Mouse (Mus musculus): ENCODE measurements around the gene Tmem237. TPM values are rescaled to one million over a fixed set of nuclear protein-coding genes. Genes with fewer than 3 reads are reported as not detected.

Gene Tmem237
- polyA plus RNA-seq, 1 experiment, result 19.8 TPM

- Histone ChIP-seq H3K79me3 (ENCODE audit: low read depth) (no peaks in the 10 kb centered on the region), H3K27me3 (ENCODE audit: control insufficient read depth, insufficient read depth, insufficient read length) (no peaks in the 10 kb centered on the region)
- TF ChIP-seq MYOG (IDR thresholded peaks at IDR 0.05; ENCODE audit: control insufficient read depth, extremely low read depth, insufficient read length) (no peak), FOSL1 (IDR thresholded peaks at IDR 0.05; ENCODE audit: insufficient read depth, low read length, poor library complexity, severe bottlenecking) (no peak), USF1 (IDR thresholded peaks at IDR 0.05; ENCODE audit: low read depth) (no peak), MYOD1 (IDR thresholded peaks at IDR 0.05; ENCODE audit: control insufficient read depth, insufficient read length, low read depth) (no peak), CEBPB (IDR thresholded peaks at IDR 0.05; ENCODE audit: low read depth) (no peak), MAX (IDR thresholded peaks at IDR 0.05) (no peak), CTCF (IDR thresholded peaks at IDR 0.05; ENCODE audit: control insufficient read depth, insufficient read depth, insufficient read length) (no peak)
These were observed 14.2 kb upstream of the Tmem237 start for GRCm38 (mm10) chr1:59134419-59134818.

DNA sequence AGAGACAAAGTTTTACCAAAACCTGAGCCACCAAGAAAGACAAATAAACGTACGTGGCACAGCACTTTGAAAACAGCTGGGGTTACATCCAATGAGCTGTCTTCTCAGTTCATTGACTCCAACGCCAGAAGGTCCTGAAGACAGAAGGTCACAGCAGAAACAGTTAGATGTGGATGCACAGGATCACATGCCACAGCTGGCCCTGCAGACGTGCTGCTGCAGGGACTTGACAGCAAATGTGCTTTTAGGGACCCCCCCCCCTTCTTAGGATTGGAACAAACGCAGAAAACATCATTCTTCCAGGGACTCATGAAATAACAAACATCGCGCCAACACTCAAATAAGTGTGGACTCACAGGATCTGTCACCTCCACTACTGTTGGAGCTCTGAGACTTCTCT is 8.7 kb upstream of the Tmem237 start:
- no peak overlapping the region for H3ac ChIP-seq (ENCODE audit: control insufficient read depth, insufficient read length, low read depth)
- TF ChIP-seq MYOD1 (IDR thresholded peaks at IDR 0.05; ENCODE audit: control insufficient read depth, insufficient read length, low read depth) (no peak), USF1 (IDR thresholded peaks at IDR 0.05; ENCODE audit: low read depth) (no peak), CEBPB (IDR thresholded peaks at IDR 0.05; ENCODE audit: low read depth) (no peak), FOSL1 (IDR thresholded peaks at IDR 0.05; ENCODE audit: insufficient read depth, low read length, poor library complexity, severe bottlenecking) (no peak), CTCF (IDR thresholded peaks at IDR 0.05; ENCODE audit: control insufficient read depth, insufficient read depth, insufficient read length) (no peak), MYOG (IDR thresholded peaks at IDR 0.05; ENCODE audit: control insufficient read depth, extremely low read depth, insufficient read length) (no peak), MAX (IDR thresholded peaks at IDR 0.05) (no peak)
- H3K4me3 ChIP-seq (ENCODE audit: insufficient read depth, poor library complexity, severe bottlenecking), result no peak overlapping the region
- no peaks in the 10 kb centered on the region for H3K36me3 ChIP-seq (ENCODE audit: control insufficient read depth, insufficient read depth)
- H3K79me2 ChIP-seq (ENCODE audit: control insufficient read depth, insufficient read depth), result no peaks in the 10 kb centered on the region
- H3K79me3 ChIP-seq (ENCODE audit: low read depth), result no peaks in the 10 kb centered on the region
- no peaks in the 10 kb centered on the region for H3K27me3 ChIP-seq (ENCODE audit: control insufficient read depth, insufficient read depth, insufficient read length)

More at GRCm38 (mm10) chr1:59134419-59134818, 14.2 kb upstream of the Tmem237 start:
- no peaks in the 10 kb centered on the region for H3K36me3 ChIP-seq (ENCODE audit: control insufficient read depth, insufficient read depth)
- H3K79me2 ChIP-seq (ENCODE audit: control insufficient read depth, insufficient read depth), result no peaks in the 10 kb centered on the region
- H3ac ChIP-seq (ENCODE audit: control insufficient read depth, insufficient read length, low read depth), result no peak overlapping the region
- no peak overlapping the region for H3K4me3 ChIP-seq (ENCODE audit: insufficient read depth, poor library complexity, severe bottlenecking)

- Histone ChIP-seq H3K79me2 (ENCODE audit: control insufficient read depth, insufficient read depth) (no peaks in the 10 kb centered on the region), H3K27me3 (ENCODE audit: control insufficient read depth, insufficient read depth, insufficient read length) (no peaks in the 10 kb centered on the region), H3K79me3 (ENCODE audit: low read depth) (no peaks in the 10 kb centered on the region), H3K4me3 (ENCODE audit: insufficient read depth, poor library complexity, severe bottlenecking) (no peak overlapping the region), H3ac (ENCODE audit: control insufficient read depth, insufficient read length, low read depth) (no peak overlapping the region), H3K36me3 (ENCODE audit: control insufficient read depth, insufficient read depth) (no peaks in the 10 kb centered on the region)
- no peak for TF ChIP-seq CEBPB (IDR thresholded peaks at IDR 0.05; ENCODE audit: low read depth)
- TF ChIP-seq MAX (IDR thresholded peaks at IDR 0.05), result no peak
- TF ChIP-seq MYOD1 (IDR thresholded peaks at IDR 0.05; ENCODE audit: control insufficient read depth, insufficient read length, low read depth), result no peak
- TF ChIP-seq USF1 (IDR thresholded peaks at IDR 0.05; ENCODE audit: low read depth), result no peak
- no peak for TF ChIP-seq MYOG (IDR thresholded peaks at IDR 0.05; ENCODE audit: control insufficient read depth, extremely low read depth, insufficient read length)
- no peak for TF ChIP-seq CTCF (IDR thresholded peaks at IDR 0.05; ENCODE audit: control insufficient read depth, insufficient read depth, insufficient read length)
- TF ChIP-seq FOSL1 (IDR thresholded peaks at IDR 0.05; ENCODE audit: insufficient read depth, low read length, poor library complexity, severe bottlenecking), result no peak
These were observed 5.3 kb upstream of the Tmem237 start for GRCm38 (mm10) chr1:59125558-59125957.

- H3K4me3 ChIP-seq (ENCODE audit: insufficient read depth, poor library complexity, severe bottlenecking), result no peak overlapping the region
- no peak for TF ChIP-seq CTCF (IDR thresholded peaks at IDR 0.05; ENCODE audit: control insufficient read depth, insufficient read depth, insufficient read length)
- no peak for TF ChIP-seq MYOD1 (IDR thresholded peaks at IDR 0.05; ENCODE audit: control insufficient read depth, insufficient read length, low read depth)
- no peak for TF ChIP-seq MYOG (IDR thresholded peaks at IDR 0.05; ENCODE audit: control insufficient read depth, extremely low read depth, insufficient read length)
- TF ChIP-seq USF1 (IDR thresholded peaks at IDR 0.05; ENCODE audit: low read depth), result no peak
- TF ChIP-seq MAX (IDR thresholded peaks at IDR 0.05), result no peak
- no peak for TF ChIP-seq FOSL1 (IDR thresholded peaks at IDR 0.05; ENCODE audit: insufficient read depth, low read length, poor library complexity, severe bottlenecking)
- TF ChIP-seq CEBPB (IDR thresholded peaks at IDR 0.05; ENCODE audit: low read depth), result no peak
- H3K36me3 ChIP-seq (ENCODE audit: control insufficient read depth, insufficient read depth), result peaks cover 36% of the 10 kb centered on the region
These were observed 9.7 kb downstream of the Tmem237 start for GRCm38 (mm10) chr1:59110524-59110923.

DNA sequence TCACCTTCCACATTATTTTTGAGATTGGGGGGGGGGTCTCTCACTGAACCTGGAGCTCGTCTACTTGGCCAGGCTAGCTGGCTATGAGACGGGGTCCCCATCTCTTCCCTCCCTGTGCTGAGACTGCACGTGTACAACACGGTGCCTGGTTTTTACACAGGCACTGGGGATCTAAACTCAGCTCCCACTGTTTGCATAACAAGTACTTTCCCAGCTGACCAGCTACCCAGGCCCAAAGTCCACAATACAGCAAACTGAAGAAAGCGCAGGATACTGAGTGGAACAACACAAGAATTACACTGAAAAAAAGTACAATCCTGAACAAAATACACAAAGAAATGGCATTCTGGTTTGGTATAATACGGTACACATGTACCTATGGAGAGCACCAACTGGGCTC is 18.1 kb downstream of the Tmem237 start:
- Histone ChIP-seq H3K4me3 (ENCODE audit: insufficient read depth, poor library complexity, severe bottlenecking) (no peak overlapping the region), H3K27me3 (ENCODE audit: control insufficient read depth, insufficient read depth, insufficient read length) (no peaks in the 10 kb centered on the region), H3ac (ENCODE audit: control insufficient read depth, insufficient read length, low read depth) (no peak overlapping the region), H3K79me2 (ENCODE audit: control insufficient read depth, insufficient read depth) (no peaks in the 10 kb centered on the region), H3K79me3 (ENCODE audit: low read depth) (no peaks in the 10 kb centered on the region), H3K36me3 (ENCODE audit: control insufficient read depth, insufficient read depth) (peaks cover 27% of the 10 kb centered on the region)
- no peak for TF ChIP-seq USF1 (IDR thresholded peaks at IDR 0.05; ENCODE audit: low read depth)
- no peak for TF ChIP-seq MAX (IDR thresholded peaks at IDR 0.05)
- TF ChIP-seq FOSL1 (IDR thresholded peaks at IDR 0.05; ENCODE audit: insufficient read depth, low read length, poor library complexity, severe bottlenecking), result no peak
- TF ChIP-seq MYOG (IDR thresholded peaks at IDR 0.05; ENCODE audit: control insufficient read depth, extremely low read depth, insufficient read length), result no peak
- TF ChIP-seq CTCF (IDR thresholded peaks at IDR 0.05; ENCODE audit: control insufficient read depth, insufficient read depth, insufficient read length), result no peak
- no peak for TF ChIP-seq CEBPB (IDR thresholded peaks at IDR 0.05; ENCODE audit: low read depth)
- TF ChIP-seq MYOD1 (IDR thresholded peaks at IDR 0.05; ENCODE audit: control insufficient read depth, insufficient read length, low read depth), result no peak

More at GRCm38 (mm10) chr1:59110524-59110923, 9.7 kb downstream of the Tmem237 start:
- no peaks in the 10 kb centered on the region for H3K27me3 ChIP-seq (ENCODE audit: control insufficient read depth, insufficient read depth, insufficient read length)
- no peak overlapping the region for H3ac ChIP-seq (ENCODE audit: control insufficient read depth, insufficient read length, low read depth)
- H3K79me3 ChIP-seq (ENCODE audit: low read depth), result no peaks in the 10 kb centered on the region
- H3K79me2 ChIP-seq (ENCODE audit: control insufficient read depth, insufficient read depth), result no peaks in the 10 kb centered on the region

All from C2C12 (cell line).